Mouse (Mus musculus) neural tube, embryonic 15.5 days (tissue): ENCODE measurements around the gene Hist1h2ah. TPM values are rescaled to one million over a fixed set of nuclear protein-coding genes. Genes with fewer than 3 reads are reported as not detected.
"Not testable (repeated sequence)": the region's sequence is repeated elsewhere in the genome, so short reads cannot be mapped to it uniquely, and the experiment has no call there.

Source experiments
- ATAC-seq: fragments of 200-750 bp; cut with Nextera tagmentation; 2 replicates; pipeline ENCODE4 v1.8.0; 2017; ENCODE audit warnings: mild to moderate bottlenecking, moderate TSS enrichment, moderate library complexity; ENCODE audit not compliant: low FRiP score
- H3K27ac ChIP-seq: fragments of 300-500 bp; sonication (generic); replicated peaks from 2 replicates; pipeline ENCODE4 v1.5.1; 2015; ENCODE audit warnings: mild to moderate bottlenecking, inconsistent platforms
- H3K27me3 ChIP-seq: fragments of 300-500 bp; sonication (generic); replicated peaks from 2 replicates; pipeline ENCODE4 v1.6.1; 2015; ENCODE audit warnings: inconsistent platforms
- H3K36me3 ChIP-seq: fragments of 300-500 bp; sonication (generic); 2 replicates; pipeline ENCODE4 v1.6.1; 2015; ENCODE audit warnings: inconsistent platforms
- H3K4me1 ChIP-seq: fragments of 300-500 bp; sonication (generic); 2 replicates; pipeline ENCODE4 v1.6.1; 2015; ENCODE audit warnings: inconsistent platforms
- H3K4me2 ChIP-seq: fragments of 300-500 bp; sonication (generic); 2 replicates; pipeline ENCODE4 v1.6.1; 2015; ENCODE audit warnings: inconsistent platforms, mild to moderate bottlenecking, moderate library complexity
- H3K4me3 ChIP-seq: fragments of 300-500 bp; sonication (generic); replicated peaks from 2 replicates; pipeline ENCODE4 v1.5.1; 2015; ENCODE audit warnings: mild to moderate bottlenecking, inconsistent platforms
- H3K9ac ChIP-seq: fragments of 300-500 bp; sonication (generic); replicated peaks from 2 replicates; pipeline ENCODE4 v1.6.1; 2015; ENCODE audit warnings: mild to moderate bottlenecking, inconsistent platforms
- H3K9me3 ChIP-seq: fragments of 300-500 bp; sonication (generic); replicated peaks from 2 replicates; pipeline ENCODE4 v1.6.1; 2016; ENCODE audit warnings: inconsistent platforms
- WGBS: fragments of 180-500 bp; shearing (Covaris S2); methylation state at CpG from one replicate; pipeline ENCODE4 v1.1.7; 2015; ENCODE audit warnings: mixed read lengths; 5-methylcytosine and 5-hydroxymethylcytosine counted together
- polyA plus RNA-seq: library from polyadenylated mRNA; unstranded; fragments of >200 nt; fragmentation: Nextera tagmentation; extraction: Ambion mirVana; gene quantifications from 2 replicates; pipeline ENCODE4 v1.2.1, GENCODE M21; 2015

Gene Hist1h2ah
- polyA plus RNA-seq, 1 experiment from 2014 or later: not detected

- H3K27ac ChIP-seq: no peak overlapping the region
These were observed 9.2 kb upstream of the Hist1h2ah start for GRCm38 (mm10) chr13:22044432-22045155.

DNA sequence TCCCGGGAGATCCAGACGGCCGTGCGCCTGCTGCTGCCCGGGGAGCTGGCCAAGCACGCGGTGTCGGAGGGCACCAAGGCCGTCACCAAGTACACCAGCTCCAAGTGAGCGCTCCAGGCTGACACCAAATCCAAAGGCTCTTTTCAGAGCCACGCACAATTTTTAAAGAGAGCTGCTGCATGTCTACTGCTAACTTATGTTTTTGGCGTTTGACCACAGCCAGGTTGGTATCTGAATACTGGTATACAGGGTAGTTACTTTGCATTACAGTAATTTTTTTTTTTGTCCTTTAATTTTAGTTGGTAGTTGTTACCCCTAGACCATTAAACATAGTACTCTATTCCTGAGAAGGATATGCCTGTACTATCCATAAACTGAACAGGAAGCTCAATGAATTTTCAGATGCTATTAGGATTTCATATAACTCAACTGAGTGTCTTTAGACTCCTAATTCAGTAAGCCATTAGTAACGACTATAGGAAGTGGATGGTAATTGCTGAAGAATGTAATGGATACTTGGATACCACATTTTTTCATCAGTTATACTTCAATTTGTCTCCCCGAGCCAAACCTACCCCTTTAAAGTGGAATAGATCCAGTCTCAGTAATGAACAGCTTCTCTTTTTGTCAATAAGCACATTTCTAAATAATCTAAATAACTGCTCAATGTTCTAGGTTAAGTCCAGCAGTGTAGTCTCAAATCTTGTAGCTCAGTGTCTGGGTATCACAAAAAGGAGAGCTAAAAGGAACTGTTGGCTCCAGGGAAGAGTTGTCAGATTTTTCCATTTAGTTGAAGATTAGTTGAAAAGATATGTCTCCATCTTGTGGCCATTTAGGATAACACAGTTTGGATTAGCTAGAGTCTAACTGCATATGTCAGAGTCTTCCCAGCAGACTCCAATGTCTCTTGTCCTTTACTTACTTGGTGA lies 8.4 kb upstream of the Hist1h2ah start:
- no peaks in the 10 kb centered on the region for H3K36me3 ChIP-seq
- peak; percentile 10 for ATAC-seq
- H3K4me1 ChIP-seq: peaks cover 24% of the 10 kb centered on the region
- H3K9ac ChIP-seq: peak overlapping the region; percentile 47
- 1% methylated on average over 13 of the region's 14 CpGs for WGBS
- peak overlapping the region; percentile 78 for H3K4me2 ChIP-seq
- H3K27ac ChIP-seq: peak overlapping the region; percentile 84
- H3K9me3 ChIP-seq: no peaks in the 10 kb centered on the region
- peak overlapping the region; percentile 44 for H3K4me3 ChIP-seq
- no peaks in the 10 kb centered on the region for H3K27me3 ChIP-seq

More at GRCm38 (mm10) chr13:22044432-22045155, 9.2 kb upstream of the Hist1h2ah start:
- Histone ChIP-seq H3K9me3 (no peaks in the 10 kb centered on the region), H3K36me3 (no peaks in the 10 kb centered on the region), H3K4me3 (no peak overlapping the region), H3K9ac (no peak overlapping the region), H3K27me3 (no peaks in the 10 kb centered on the region), H3K4me1 (peaks cover 24% of the 10 kb centered on the region), H3K4me2 (no peak overlapping the region)
- ATAC-seq: no peak
- WGBS: 89% methylated on average over 6 of the region's 6 CpGs

DNA sequence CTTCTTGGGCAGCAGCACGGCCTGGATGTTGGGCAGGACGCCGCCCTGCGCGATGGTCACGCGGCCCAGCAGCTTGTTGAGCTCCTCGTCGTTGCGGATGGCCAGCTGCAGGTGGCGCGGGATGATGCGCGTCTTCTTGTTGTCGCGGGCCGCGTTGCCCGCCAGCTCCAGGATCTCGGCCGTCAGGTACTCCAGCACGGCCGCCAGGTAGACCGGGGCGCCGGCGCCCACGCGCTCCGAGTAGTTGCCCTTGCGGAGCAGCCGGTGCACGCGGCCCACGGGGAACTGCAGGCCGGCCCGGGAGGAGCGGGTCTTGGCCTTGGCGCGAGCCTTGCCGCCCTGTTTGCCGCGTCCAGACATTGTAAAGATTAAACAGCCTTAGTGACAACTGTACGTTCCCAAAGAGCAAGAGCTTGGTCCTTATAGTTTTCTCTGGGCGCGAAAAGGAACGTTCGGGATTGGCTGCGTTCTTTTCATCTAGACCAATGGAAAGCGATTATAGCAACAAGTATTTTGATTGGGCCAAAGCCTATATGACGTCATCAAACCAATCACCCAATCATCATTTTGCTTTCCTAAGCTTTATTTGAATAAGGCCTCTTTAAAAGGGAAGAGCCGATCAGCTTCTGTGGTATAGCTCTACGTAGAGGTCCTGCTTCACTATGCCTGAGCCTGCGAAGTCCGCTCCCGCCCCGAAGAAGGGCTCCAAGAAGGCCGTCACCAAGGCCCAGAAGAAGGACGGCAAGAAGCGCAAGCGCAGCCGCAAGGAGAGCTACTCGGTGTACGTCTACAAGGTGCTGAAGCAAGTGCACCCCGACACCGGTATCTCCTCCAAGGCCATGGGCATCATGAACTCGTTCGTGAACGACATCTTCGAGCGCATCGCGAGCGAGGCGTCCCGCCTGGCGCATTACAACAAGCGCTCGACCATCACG lies 7.5 kb upstream of the Hist1h2ah start, which contains the start of the genes Hist1h2ag and Hist1h2bj:
Gene Hist1h2ag, minus strand, starts transcription at position 377 of the 935 bp plus-strand sequence.
Gene Hist1h2bj, plus strand, starts transcription at position 647 of the 935 bp plus-strand sequence.
- WGBS: 0% methylated on average over 42 of the region's 80 CpGs
- Histone ChIP-seq H3K4me1 (peaks cover 24% of the 10 kb centered on the region), H3K4me3 (peak within 1 kb of the TSS; percentile 44), H3K4me2 (peak within 1 kb of the TSS; percentile 78), H3K9ac (peak within 1 kb of the TSS; percentile 47), H3K27ac (peak within 1 kb of the TSS; percentile 84)
- not testable (repeated sequence) for H3K27me3 ChIP-seq, H3K36me3 ChIP-seq, H3K9me3 ChIP-seq
- ATAC-seq: peak; percentile 92

DNA sequence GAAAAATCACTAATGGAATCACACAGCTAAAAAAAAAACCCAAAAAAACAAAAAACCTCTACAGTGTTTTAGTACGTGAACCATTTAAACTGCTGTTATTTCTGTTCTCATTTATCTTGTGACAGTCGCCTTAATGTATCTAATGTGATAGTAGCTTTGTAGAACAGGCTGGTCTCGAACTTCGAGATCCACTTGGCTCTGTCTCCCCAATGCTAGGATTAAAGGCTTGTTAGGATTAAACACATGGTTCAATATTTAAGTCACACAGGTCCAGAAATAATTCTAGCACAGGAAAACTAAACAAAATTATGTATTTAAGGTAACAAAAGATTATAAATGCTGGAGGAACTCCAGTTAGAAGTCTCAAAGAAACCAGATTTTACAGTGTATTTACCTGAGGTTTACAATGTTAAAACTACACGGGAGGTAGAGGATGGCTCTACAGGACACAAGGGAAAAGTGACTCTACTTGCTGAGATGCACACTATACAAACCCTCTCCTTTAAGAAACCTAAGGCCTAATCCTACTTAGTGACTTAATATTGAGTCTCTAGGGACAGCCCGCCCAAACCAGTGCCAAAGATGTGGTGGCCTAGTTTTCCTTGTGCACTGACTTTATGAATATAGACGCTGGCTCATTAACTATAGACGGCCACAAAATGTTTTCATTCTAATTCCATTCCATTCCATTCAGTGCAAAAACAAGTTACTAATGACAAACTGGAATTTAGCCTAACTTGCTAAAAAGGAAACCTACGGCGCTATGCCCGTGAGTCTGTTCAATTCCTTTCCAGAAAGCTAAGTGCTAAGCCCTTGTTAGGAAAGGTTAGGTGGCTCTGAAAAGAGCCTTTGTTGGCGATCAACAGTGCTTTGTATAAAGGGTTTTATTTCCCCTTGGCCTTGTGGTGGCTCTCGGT lies 6.5 kb upstream of the Hist1h2ah start:
- WGBS: 3% methylated on average over 13 of the region's 13 CpGs
- ATAC-seq: no peak
- Histone ChIP-seq H3K9ac (peak overlapping the region; percentile 26; the same call in 1 of the 2 replicates), H3K27me3 (no peaks in the 10 kb centered on the region), H3K4me1 (peaks cover 24% of the 10 kb centered on the region), H3K4me2 (peak overlapping the region; percentile 78), H3K36me3 (no peaks in the 10 kb centered on the region), H3K4me3 (peak overlapping the region; percentile 44), H3K27ac (peak overlapping the region; percentile 78), H3K9me3 (no peaks in the 10 kb centered on the region)

- H3K4me2 ChIP-seq: peak within 1 kb of the TSS; percentile 78
- H3K9ac ChIP-seq: peak within 1 kb of the TSS; percentile 36
- H3K36me3 ChIP-seq, H3K27me3 ChIP-seq, H3K9me3 ChIP-seq: not testable (repeated sequence)
- H3K4me3 ChIP-seq: peak within 1 kb of the TSS; percentile 44
- WGBS: under 1% methylated on average over 25 of the region's 27 CpGs
- peak within 1 kb of the TSS; percentile 82 for H3K27ac ChIP-seq
- H3K4me1 ChIP-seq: peaks cover 31% of the 10 kb centered on the region
- ATAC-seq: peak; percentile 72
These were observed 5.8 kb upstream of the Hist1h2ah start, which contains the start of gene Hist1h4i for GRCm38 (mm10) chr13:22041142-22041536. Hist1h4i (minus strand) TSS chr13:22041362.

DNA sequence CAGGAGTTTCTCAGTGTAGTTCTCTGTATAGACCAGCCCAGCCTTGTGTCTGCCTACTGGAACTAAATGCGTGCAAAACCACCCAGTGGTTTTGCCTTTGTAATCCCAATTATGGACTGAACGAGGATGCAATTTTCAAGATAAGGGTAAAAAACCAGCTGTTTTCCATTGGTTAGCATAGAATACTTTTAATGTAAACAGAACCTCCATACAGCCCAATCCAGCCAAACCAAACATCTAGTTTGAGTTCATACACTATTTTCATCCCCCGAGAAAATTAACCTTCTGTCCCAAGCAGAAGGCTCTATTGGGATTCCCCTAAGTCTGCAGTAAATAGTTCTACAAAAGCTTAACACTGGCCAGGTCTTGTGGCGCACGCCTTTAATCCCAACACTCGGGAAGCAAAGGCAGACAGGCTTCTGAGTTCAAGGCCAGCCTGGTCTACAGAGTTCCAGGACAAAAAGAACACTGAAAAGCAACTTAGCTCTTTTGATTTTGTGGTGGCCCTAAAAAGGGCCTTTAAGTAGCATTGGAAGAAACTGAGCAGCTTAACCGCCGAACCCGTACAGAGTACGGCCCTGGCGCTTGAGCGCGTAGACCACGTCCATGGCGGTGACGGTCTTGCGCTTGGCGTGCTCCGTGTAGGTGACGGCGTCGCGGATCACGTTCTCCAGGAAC lies 5.2 kb upstream of the Hist1h2ah start:
- Histone ChIP-seq H3K27me3 (no peaks in the 10 kb centered on the region), H3K4me3 (peak overlapping the region; percentile 39), H3K9me3 (no peaks in the 10 kb centered on the region), H3K27ac (peak overlapping the region; percentile 82), H3K4me1 (peaks cover 32% of the 10 kb centered on the region), H3K9ac (peak overlapping the region; percentile 36), H3K36me3 (no peaks in the 10 kb centered on the region), H3K4me2 (peak overlapping the region; percentile 78)
- ATAC-seq: peak; percentile 4
- under 1% methylated on average over 23 of the region's 24 CpGs for WGBS

GRCm38 (mm10) chr13:22039951-22040463 lies 4.6 kb upstream of the Hist1h2ah start:
- no peak overlapping the region for H3K27ac ChIP-seq
- 11% methylated on average over 2 of the region's 2 CpGs for WGBS
- ATAC-seq: no peak

DNA sequence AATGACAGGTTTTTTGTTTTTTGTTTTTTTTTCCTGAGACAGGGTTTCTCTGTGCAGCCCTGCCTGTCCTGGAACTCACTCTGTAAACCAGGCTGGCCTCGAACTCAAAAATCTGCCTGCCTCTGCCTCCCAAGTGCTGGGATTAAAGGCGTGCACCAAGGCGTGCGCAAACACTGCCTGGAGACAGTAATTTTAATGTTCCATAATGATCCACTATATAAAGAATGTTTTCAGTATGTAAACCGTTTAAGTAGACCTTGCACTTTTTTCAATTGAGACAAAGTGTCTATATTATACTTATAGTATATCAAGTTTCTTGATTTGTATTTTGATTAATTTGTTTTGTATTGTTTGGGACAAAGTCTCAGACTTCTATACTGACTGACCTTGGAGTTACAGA lies 4.0 kb upstream of the Hist1h2ah start:
- Histone ChIP-seq H3K27me3 (no peaks in the 10 kb centered on the region), H3K36me3 (no peaks in the 10 kb centered on the region), H3K27ac (no peak overlapping the region), H3K4me1 (peaks cover 37% of the 10 kb centered on the region), H3K9ac (no peak overlapping the region), H3K4me3 (no peak overlapping the region), H3K9me3 (no peaks in the 10 kb centered on the region), H3K4me2 (no peak overlapping the region)
- WGBS: 67% methylated on average over 5 of the region's 5 CpGs
- no peak for ATAC-seq

More at GRCm38 (mm10) chr13:22039951-22040463, 4.6 kb upstream of the Hist1h2ah start:
- no peaks in the 10 kb centered on the region for H3K27me3 ChIP-seq
- H3K4me1 ChIP-seq: peaks cover 32% of the 10 kb centered on the region
- no peaks in the 10 kb centered on the region for H3K36me3 ChIP-seq
- H3K9ac ChIP-seq: no peak overlapping the region
- H3K4me3 ChIP-seq: no peak overlapping the region; the same call in 1 of the 2 replicates
- no peaks in the 10 kb centered on the region for H3K9me3 ChIP-seq
- peak overlapping the region; percentile 78 for H3K4me2 ChIP-seq

DNA sequence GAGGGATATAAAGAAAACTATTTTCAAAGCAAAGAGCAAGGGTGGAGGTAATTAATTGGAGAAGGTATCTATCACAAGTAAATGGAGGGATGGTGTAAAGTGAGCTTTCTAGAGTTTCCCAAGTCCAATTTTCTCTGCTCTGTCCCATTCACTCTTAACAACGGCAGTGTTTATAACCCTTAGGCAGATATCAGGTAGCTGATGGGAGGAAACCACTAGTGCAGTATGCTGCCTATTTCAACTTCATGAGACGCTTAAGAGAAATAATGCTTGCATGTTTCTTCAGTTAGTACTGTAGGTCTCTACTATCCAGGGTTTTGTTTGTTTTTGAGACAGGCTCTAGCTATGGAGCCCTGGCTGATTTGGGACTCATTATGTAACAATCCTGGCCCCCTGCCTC lies 2.0 kb upstream of the Hist1h2ah start:
- Histone ChIP-seq H3K9ac (no peak overlapping the region), H3K4me1 (peaks cover 30% of the 10 kb centered on the region), H3K9me3 (no peaks in the 10 kb centered on the region), H3K27me3 (no peaks in the 10 kb centered on the region), H3K36me3 (no peaks in the 10 kb centered on the region), H3K4me3 (no peak overlapping the region), H3K27ac (no peak overlapping the region), H3K4me2 (no peak overlapping the region)
- ATAC-seq: no peak
- 70% methylated on average over 2 of the region's 2 CpGs for WGBS
